Mouse (Mus musculus) bone marrow, adult 2 months (tissue): ENCODE measurements around the gene Ift81.

Experiments used
- CTCF ChIP-seq: fragments of 200-500 bp; IDR thresholded peaks from 2 replicates; pipeline ENCODE4 v1.5.1; 2011; ENCODE audit warnings: low read length, control low read depth; ENCODE audit not compliant: control insufficient read depth, insufficient read depth
- POLR2A ChIP-seq: fragments of 200-500 bp; IDR thresholded peaks from 2 replicates; pipeline ENCODE4 v1.6.1; 2011; ENCODE audit warnings: low read depth, mild to moderate bottlenecking, control low read depth, low read length, borderline replicate concordance; ENCODE audit not compliant: control insufficient read depth

DNA sequence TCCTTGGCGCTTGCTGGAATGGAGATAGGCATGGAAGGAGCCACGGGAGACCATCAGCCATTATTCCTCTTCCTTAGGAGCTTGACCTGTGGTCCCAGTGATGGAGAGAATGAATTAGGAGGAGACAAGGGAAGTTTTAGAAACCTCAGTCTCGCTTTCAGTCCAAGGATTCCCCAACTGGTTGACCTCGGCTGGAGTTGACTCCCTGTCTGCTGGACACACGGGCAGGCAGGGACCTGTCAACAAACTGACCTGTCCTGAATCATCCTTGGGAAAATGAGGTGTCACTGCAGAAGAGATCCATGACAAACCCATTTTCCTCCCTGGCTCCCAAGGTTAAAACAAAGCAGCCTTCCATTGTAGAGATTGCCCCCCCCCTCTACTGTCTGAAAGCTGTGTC is 97.4 kb downstream of the Ift81 start:
- TF ChIP-seq CTCF (no peak), POLR2A (no peak)
